Mouse (Mus musculus) thymus, postnatal 25 days (tissue): ENCODE data around the gene Ndufaf3.
"Not testable (repeated sequence)": the region's sequence is repeated elsewhere in the genome, so short reads cannot be mapped to it uniquely, and the experiment has no call there.

ENCODE experiments used
- DNase-seq: peaks from one replicate; pipeline ENCODE4 v3.0.0; 2022

Ndufaf3 gene

GRCm38 (mm10) chr9:108566815-108567776 is at the start of gene Ndufaf3:
Gene Ndufaf3 (minus strand): TSS chr9:108567434.
- DNase-seq: peak; percentile 98

GRCm38 (mm10) chr9:108611488-108611887 is 44.3 kb upstream of the Ndufaf3 start:
- DNase-seq: no peak

DNA sequence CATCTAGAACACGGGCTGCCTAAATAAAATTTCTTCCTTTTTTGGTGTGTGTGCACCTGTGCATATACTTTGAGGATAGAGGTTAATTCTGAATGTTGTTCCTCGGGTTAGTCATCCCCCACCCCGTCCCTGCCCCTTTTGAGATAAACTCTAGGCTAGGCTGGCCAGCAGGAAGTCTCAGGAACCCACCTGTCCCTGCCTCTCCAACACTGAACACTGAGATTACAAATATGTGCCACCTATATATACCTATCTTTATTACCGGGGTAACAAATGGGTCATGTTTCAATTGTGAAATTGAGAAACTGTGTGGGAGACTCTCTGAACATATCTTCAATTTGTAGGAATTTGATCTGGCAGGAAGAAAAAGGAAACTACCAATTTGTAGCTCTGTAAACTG is 41.7 kb upstream of the Ndufaf3 start:
- no peak for DNase-seq

DNA sequence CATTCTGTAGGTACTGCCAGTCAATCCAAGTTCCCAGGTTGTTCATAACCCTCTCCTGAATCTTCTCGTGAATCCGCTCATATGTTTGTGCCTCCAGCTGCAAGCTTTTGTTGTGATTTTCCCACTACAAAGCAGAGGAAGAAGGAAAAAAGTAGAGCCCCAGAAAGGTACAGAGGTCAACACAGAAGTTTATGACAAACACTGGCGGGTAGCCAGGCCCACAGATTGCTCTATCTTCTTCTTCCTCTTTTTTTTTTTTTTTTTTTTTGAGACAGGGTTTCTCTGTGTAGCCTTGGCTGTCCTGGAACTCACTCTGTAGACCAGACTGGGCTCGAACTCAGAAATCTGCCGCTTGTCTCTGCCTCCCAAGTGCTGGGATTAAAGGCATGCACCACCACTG is 40.7 kb upstream of the Ndufaf3 start:
- DNase-seq: not testable (repeated sequence)

DNA sequence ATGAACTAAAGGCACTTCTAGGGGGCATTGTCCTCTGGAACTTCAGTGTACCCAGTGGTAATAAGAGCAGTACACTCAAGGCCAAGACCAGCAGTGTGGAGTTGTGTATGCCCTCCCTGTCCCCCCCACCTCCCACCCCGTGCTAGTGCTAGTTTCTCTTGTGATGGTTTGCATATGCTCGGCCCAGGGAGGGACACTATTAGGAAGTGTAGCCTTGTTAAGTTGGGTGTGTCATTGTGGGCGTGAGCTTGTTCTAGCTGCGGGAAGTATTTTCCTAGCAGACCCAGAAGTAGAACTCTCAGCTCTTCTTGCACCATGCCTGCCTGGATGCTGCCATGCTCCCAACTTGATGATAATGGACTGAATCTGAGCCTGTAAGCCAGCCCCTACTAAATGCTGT is 34.8 kb upstream of the Ndufaf3 start:
- DNase-seq: no peak

DNA sequence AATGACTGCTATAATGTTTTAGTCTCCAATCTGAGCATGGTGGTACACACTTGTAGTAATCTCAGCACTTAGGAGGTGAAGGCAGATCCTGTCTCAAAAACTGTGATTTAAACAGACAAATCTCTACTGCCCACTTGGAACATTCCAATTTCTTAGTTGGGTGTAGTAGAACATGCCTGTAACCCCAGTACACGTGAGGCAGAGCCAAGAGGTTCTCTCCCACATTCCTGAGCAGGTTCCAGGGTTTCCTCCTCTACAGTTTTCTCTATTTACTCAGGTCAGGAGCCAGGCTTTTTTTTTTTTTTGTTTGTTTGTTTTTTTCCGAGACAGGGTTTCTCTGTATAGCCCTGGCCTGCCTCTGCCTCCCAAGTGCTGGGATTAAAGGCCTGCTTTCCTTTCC is 32.8 kb upstream of the Ndufaf3 start:
- no peak for DNase-seq

- DNase-seq: no peak
These were observed 31.9 kb upstream of the Ndufaf3 start for GRCm38 (mm10) chr9:108599021-108599566.

DNA sequence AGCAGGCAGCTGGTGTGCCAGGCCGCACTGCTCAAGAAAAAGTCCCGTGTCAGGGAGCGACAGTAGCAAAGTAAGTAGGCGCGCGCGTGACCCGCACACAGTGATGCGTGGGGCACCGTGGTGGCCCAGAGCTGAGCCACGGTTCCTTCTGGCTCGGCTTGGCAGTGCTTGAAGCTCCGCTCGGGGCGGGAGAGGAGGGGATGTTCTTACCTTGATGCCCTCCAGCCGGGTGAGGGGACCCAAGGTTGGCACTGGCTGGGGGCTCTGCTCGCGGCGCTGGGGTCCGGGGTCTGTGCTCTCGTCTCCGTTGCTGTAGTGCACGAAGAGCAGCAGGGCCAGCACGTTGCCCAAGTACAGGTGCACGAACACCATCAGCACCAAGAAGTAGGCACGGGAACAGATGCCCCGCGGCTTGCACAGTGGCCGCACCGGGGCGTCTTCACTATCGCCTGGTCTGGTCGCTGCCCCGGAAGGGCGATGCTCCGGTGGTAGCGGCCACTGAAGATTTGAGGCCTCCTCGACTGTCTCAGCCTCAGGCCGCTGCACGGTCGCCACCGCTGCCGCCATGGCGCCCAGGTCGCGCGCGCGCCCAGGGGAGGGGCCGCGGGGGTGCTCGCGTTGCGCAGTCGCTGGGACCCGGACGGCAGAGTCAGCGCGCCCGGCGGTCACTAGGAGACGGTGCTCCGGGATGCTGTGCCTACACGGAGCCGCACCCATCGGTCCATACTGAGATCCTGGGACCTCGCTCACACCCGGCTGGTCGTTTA is 29.9 kb upstream of the Ndufaf3 start, which contains the start of gene P4htm:
P4htm (minus strand) TSS at position 670 of the 767 bp plus-strand sequence.
- peak; percentile 63 for DNase-seq

DNA sequence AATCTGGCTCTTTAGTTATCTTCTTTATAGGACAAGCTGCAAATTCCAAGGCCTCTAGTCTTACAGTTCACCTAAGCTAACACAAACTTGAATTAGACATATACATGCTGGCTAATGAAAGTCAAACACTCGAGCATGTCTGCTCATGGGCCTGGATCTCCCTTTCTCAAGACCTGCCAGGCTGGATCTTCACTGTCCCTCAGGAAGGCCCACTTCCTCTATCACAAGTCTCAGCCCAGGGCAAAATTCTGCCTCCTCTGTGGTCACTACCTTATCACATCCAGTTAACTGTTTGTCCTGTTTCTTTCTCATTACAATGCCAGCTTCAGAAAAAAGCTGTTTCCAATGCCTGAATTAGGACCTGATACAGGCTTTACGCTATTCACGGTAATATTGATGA is 27.1 kb upstream of the Ndufaf3 start:
- DNase-seq: no peak

DNA sequence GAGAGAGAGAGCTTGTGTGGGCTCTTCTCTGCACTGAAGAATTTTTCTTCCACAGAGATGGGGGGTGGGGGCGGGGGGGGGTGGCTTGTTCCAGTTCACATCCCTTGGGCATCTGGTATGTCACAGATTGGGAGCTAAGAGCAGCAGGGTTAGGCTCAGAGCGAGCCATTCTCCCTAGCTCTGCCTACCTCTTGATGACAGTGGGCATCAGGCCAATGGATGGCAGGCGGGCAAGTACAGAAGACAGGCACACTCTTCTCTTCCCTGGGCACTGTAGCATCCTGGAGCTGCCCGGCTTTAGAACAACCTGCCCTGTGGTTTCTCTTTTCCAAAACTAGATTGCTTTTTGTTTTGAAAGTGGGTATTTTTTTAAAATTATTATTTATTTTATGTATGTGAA is 24.2 kb upstream of the Ndufaf3 start:
- no peak for DNase-seq

GRCm38 (mm10) chr9:108589229-108589628 is 22.0 kb upstream of the Ndufaf3 start:
- DNase-seq: peak; percentile 44

DNA sequence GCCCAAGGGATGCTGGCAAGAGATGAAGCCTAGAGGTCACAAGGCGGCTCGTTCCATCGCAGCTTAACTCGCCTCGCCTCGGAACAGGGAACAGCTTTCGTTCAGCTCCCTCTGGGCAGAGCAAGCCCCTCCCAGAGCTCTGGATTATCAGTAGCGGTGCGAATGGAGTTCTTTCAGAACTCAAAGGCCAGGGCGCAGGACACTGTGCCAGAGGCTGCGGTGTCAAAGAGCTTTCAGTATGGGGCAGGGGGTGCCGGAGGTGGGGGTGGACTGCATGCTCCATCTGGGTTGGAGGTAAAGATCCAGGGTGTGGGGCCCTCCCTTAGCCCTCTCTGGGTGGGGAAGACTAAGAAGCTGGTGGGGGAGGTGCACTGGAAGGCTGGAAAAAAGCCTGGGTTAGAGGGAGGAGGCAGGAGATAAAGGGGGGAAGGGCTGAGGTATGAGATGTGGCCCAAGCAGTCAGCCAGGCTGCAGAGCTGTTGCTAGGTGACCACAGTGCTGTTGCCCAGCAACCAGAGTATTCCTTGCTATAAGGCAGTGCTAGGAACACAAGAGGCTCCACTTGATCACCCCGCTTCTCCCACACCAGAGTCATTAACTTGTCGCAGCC is 20.4 kb upstream of the Ndufaf3 start:
- no peak for DNase-seq

GRCm38 (mm10) chr9:108579344-108579690 is 12.1 kb upstream of the Ndufaf3 start:
- no peak for DNase-seq

DNA sequence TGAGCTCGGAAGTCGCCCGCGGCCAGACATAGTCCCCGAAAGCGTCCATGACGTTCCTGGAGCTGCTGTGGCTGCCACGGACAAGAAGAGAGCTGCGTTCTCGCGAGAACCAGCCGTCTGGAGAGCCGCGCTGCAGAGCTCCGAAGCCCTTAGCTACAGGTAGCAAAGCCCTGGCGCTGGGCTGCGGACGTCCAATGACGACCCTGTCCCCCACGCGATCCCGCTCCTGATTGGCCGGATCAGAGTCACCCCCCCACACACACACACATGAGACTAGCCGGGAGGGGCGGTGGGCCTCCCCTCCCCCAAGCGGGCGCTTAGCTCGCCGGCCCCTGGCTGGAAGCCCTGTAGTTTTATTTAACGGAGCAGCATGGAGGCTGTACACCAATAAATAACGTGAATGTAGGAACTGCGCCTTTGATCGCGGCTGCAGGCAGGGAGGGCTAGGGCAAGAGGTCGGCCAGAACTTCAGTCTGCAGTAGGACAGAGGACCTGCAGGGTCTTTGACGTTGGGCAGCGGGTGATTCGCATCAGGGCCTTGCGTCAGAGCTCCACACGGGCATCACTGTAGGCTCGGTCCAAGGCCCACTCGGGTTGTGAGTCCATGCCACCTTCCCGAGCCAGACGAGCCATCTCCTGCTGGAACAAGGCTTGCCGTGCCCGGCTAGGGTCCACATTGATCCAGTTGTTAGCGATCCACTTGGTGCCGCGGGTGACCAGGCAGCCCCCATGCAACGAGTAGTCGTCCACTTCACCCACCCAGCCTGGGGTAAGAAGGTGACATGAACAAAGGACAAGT is 11.5 kb upstream of the Ndufaf3 start, which contains the start of gene Wdr6:
Wdr6 (minus strand) TSS at position 195 of the 799 bp plus-strand sequence.
- DNase-seq: peak; percentile 91

DNA sequence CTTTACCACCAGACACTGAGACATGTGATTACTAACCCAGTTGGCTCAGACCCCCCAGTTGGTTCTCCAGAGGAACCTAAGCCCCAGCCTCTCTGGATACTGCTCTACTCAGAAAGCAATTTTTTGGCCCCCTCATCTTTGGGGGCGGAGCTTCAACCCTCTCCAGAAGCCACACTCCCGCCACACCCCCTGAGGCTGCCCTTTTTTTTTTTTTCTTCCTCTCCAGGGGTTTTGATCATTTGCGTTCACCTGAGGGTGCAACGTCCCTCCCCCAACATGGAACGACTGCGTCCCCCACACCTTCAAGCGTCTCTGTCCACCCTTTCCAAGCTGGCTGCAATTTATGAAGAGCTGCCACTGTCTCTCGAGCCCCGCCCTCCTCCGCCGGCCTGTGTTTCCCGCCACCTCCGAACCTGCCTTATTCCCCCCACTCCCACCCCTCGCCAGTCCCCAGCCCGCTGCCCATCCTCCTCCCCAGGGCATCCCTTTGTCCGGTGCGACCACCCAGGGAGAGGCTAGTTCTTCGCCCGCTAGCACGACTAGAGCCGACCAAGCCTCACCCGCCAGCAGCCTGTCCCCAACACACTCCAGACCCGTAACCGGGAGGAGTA is 10.8 kb upstream of the Ndufaf3 start:
- peak; percentile 47 for DNase-seq

DNA sequence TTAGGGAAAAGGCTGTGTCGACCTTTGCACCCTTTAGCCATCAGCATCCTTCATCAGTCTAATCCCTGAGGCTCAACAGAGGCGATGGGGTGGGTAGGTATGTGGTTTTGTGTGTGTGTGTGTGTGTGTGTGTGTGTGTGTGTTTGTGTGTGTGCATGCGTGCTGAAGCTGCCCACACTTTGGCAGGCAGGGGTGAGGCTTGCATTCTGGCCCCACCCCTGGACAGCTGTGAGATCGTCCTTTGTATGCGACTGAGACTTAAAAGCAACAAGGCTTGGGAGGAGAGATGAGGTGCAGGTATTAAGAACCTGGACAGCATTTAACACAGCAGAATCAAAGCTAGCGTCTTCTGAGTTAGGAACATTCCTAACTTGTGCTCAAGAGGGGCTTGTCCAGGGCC is 9.8 kb upstream of the Ndufaf3 start:
- no peak for DNase-seq

GRCm38 (mm10) chr9:108575321-108576297 is 8.4 kb upstream of the Ndufaf3 start:
- no peak for DNase-seq

GRCm38 (mm10) chr9:108574921-108575320 is 7.7 kb upstream of the Ndufaf3 start:
- no peak for DNase-seq

- DNase-seq: peak; percentile 76
These were observed 6.8 kb upstream of the Ndufaf3 start for GRCm38 (mm10) chr9:108573774-108574690.
